Mouse (Mus musculus) gastrocnemius, postnatal 36 days (tissue): ENCODE data around the gene Smg6. TPM values are rescaled to one million over a fixed set of nuclear protein-coding genes. Genes with fewer than 3 reads are reported as not detected.

Experiments used
- DNase-seq, 2 experiments: peaks; one replicate each; pipeline ENCODE4 v3.0.0; 2022
- intact Hi-C: fragments of 180-260 bp; cut with DNase I; formaldehyde crosslinking; loops from one replicate; pipeline ENCODE4 v1.15.1; 2025
- total RNA-seq, 2 experiments: library from RNA; stranded (reverse); gene quantifications; 2 replicates each; pipeline ENCODE4 v1.2.3; 2021

Gene Smg6
- total RNA-seq, 2 experiments from 2014 or later: 8.4 to 11.4 TPM

- intact Hi-C loops: no loop called here
- DNase-seq: no peak
Measured at GRCm38 (mm10) chr11:75034104-75034503, 108.5 kb downstream of the Smg6 start.

DNA sequence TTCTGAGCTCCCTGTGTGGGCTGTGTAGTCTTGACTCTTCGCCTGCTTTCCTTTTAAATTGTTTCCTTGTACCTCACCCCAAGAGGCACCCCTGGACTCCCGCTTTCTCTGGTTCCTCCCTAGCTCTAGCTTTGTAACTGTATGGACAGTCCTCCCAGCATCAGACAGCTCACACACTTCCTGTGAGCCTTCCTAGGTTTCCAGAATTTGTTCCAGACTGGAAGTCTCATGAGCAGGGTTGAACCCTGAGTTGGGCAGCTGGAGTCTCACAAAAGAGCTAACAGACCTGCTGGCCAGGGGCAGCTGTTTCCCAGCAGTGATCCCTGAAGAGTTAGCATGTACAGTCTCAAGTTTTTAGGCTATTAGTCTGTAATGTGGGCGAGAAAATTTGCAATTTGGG lies 118.7 kb downstream of the Smg6 start:
- DNase-seq: no peak
- intact Hi-C loops: no loop called here

- intact Hi-C loops: no loop called here
- no peak for DNase-seq
Measured at GRCm38 (mm10) chr11:75045822-75046221, 120.2 kb downstream of the Smg6 start.

- intact Hi-C loops: no loop called here
- no peak for DNase-seq
Measured at GRCm38 (mm10) chr11:75046638-75047037, 121.0 kb downstream of the Smg6 start.

DNA sequence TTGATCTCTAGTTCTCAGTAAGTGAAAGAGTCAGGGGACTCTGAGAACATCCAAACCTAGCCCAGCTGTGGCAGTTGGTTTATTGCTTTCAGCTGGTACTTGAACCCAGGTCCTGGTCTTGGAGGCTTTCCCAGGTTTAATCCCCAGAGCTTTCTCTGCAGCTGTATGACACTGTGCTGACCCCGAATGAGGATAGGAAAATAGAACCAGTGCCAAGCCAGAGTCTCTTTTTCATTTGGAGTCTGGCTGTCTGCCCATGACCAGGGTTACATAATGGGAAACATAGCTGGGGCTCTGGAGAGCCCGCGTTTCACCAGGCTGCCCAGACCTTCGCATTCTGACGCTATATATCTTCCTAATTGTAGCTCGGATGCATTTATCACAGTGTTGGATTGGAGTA lies 121.4 kb downstream of the Smg6 start:
- intact Hi-C loops: no loop called here
- peak; percentile 77 to 93 for DNase-seq

GRCm38 (mm10) chr11:75047736-75048407 lies 122.2 kb downstream of the Smg6 start:
- peak; percentile 17 to 47 for DNase-seq
- intact Hi-C loops: no loop called here

GRCm38 (mm10) chr11:75049146-75049545 lies 123.5 kb downstream of the Smg6 start:
- no peak for DNase-seq
- intact Hi-C loops: no loop called here

DNA sequence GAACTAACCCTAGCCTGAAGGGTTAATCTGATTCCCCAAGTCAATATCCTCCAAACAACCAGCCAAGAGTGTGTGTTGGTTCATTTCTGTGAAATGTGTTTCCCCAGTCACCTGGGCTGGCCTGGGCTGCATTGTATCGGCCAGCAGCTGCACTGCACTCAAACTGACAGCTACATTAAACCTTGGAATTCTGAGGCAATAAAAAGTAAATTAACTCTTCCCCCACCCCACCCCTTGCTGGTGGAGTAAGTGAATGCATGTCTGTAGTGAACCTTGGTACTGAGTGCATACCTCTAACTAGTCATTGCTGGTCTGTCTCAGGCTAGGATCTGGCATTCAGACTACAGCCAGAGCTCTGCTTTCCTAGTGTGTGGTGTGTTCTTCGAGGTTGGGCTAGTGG lies 124.2 kb downstream of the Smg6 start:
- intact Hi-C loops: no loop called here
- DNase-seq: no peak

DNA sequence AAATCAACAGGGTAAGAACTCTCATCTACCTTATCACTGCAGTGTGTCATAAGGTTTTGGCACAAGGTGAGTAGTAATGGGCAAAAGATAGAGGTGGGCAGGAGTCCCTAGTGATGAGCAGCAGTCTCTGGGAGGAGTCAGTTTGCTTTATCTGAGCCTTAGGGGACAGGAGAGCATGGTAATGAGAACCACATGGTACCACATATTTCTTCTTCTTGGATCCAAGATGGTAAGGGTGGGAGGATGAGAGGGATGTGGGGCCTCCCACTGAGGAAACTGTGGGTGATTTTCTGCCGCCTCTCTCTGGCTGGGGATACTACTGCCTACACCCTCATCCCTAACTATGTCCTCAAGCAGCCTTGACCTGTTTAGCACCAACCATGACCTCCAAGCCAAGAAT lies 125.6 kb downstream of the Smg6 start:
- intact Hi-C loops: no loop called here
- no peak for DNase-seq

DNA sequence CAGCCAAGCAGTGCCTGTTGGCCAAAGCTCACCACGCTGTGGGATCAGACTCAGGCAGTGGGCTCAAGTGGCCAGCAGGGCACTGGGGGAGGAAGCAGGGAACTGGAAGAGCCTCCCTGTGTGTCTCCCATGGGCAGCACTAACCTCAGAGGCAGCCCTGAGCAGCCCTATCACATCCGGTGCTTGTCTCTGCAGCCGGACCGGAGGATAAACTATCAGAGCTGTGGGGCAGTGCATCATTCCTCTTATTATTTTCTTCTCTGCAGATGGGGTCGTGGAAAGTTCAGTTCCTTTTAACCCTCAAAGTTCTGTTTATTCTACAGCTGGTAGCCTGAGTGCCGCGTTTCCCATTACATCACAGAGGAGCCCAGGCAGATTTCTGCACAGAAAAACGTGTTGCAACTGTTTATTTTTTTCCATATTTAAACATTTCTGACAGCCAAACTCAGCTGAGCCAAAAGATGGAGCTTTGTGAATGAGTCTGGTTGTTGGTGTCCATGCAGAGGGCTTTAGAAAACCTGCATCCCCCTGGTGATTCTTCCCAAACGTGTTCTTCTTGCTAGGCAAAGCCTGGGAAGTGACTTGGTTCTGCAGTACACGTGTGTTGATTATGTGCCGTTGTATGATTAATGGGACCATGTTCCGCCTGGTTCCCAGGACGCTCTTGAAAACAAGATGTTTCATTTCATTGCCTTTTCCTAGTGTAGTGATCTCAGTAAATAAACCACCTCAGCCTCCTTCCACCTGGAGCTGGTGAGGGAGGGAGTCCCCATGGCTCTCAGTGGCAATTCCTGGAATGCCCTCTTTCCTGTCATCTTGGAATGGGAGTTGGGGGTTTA lies 126.3 kb downstream of the Smg6 start:
- peak; percentile 21 to 45 for DNase-seq
- intact Hi-C loops: no loop called here

DNA sequence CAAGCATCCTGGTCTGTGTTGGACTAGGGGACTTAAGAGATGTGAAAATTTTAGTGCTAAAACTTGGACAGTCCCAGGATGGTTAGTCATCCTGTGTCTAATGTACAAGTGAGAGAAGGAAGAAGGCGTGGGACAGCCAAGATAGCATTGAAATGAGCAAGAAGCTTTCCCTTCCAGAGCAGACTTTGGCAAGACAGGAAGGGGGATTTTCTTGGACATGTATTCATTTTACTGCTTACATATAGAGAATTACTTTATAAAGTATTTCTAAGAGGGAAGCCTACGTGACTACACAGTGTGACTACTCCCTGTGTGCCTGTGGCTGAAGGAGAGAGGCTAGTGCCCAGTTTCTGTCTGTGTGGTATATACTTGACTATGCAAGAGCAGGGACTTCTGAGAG lies 127.4 kb downstream of the Smg6 start:
- intact Hi-C loops: no loop called here
- no peak for DNase-seq

DNA sequence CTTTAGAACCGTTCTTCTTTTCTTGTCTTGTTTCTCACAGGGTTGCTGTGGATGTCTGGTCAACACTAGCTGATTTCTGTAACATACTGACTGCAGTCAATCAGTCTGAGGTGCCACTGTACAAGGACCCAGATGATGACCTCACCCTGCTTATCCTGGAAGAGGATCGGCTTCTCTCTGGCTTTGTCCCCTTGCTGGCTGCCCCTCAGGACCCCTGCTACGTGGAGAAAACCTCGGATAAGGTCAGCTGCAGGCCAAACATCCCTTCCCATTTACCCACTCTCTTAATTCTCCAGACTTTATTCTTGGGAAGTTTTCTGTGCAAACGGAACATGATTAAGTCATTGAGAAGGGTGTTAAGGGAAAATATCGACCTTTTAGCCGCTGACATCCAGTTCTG lies 128.1 kb downstream of the Smg6 start:
- DNase-seq: no peak
- intact Hi-C loops: no loop called here

DNA sequence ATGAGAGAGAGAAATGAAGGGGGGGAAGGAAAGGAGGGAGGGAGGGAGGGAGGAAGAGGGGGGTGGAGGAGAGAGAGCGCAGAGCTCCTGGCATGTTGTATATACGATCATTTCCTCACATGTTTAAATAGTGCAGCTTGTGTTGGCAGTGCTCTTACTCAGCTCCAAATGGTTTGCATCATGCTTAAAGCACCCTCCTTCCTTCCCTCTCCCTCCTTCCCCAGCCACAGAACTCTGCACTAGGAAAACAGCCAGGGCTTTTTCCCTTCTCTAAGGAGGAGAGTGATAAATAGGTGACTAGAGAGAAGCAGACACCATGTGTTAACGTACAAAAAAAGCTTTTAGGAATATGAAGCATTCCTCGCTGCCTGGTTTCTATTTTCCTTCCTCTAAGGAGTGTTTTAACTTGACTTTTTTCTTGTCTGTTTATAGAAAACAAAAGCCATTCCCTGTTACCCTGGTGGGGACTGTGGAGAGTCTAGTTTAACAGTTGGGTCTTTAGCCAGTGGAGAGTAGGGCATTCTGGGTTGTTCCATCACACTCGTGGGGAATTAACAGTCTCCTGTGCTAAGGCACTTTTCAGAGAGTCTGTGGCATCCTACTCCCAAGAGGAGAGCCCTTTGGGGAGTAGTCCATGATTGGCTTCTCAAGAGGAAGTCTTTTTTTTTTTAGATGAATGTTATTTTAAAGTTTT lies 128.7 kb downstream of the Smg6 start:
- intact Hi-C loops: no loop called here
- no peak for DNase-seq

- intact Hi-C loops: no loop called here
- no peak for DNase-seq
Measured at GRCm38 (mm10) chr11:75054878-75055214, 129.2 kb downstream of the Smg6 start.

DNA sequence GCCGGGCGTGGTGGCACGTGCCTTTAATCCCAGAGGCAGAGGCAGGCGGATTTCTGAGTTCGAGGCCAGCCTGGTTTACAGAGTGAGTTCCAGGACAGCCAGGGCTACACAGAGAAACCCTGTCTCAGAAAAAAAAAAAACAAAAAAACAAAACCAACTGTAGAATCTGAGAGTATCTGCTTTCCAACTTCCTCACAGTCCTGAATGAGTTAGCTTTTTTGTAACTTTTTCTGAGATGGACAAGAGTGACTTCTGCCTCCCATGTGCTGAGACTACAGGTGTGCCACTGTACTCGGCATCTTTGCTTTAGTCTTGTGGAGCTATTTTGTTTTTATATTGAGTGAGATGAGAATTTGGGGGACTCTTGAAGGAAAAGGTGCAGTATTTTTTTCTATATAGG lies 137.0 kb downstream of the Smg6 start:
- intact Hi-C loops: no loop called here
- no peak for DNase-seq

- no peak for DNase-seq
- intact Hi-C loops: no loop called here
Measured at GRCm38 (mm10) chr11:75064266-75064665, 138.6 kb downstream of the Smg6 start.

DNA sequence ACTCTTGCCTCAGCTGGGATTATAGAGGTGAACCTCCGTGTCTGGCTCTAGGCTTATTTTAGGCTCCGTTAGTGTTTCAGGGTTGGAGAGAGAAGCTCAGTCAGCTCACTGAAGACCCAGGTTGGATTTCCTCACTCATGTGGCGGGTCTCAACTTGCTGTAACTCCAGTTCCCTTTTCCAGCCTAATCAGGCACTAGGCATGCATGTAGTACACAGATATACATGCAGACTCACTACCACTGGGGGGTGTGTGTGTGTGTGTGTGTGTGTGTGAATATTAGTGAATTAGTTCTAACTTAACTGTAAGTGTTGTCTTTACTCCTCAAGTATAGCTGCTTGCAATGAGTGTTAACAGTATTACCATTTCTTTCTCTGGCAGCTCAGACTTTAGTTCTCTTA lies 145.7 kb downstream of the Smg6 start:
- no peak for DNase-seq
- intact Hi-C loops: no loop called here

- no peak for DNase-seq
- intact Hi-C loops: no loop called here
Measured at GRCm38 (mm10) chr11:75072932-75073625, 147.5 kb downstream of the Smg6 start.

DNA sequence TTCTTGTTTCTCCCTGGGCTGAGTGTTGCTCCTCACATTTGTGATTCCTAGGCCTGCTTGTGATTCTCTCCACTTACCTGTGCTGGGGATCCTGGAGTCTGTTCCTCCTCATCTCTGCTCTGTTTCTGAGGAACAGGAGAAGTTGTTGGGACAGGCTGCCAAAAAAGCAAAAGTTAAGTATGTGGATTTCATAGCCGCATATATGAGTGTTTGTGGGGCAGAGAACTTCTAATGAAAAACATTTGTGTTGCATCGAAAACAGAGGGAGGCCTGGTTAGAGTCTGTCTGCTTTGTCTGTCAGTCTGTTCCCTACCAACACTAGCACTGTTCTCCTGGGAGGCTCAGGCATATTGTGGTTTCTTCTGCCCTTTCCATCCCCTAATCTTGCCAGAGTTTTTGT lies 148.1 kb downstream of the Smg6 start:
- intact Hi-C loops: no loop called here
- no peak for DNase-seq

- no peak for DNase-seq
- intact Hi-C loops: no loop called here
Measured at GRCm38 (mm10) chr11:75074543-75074942, 148.9 kb downstream of the Smg6 start.

DNA sequence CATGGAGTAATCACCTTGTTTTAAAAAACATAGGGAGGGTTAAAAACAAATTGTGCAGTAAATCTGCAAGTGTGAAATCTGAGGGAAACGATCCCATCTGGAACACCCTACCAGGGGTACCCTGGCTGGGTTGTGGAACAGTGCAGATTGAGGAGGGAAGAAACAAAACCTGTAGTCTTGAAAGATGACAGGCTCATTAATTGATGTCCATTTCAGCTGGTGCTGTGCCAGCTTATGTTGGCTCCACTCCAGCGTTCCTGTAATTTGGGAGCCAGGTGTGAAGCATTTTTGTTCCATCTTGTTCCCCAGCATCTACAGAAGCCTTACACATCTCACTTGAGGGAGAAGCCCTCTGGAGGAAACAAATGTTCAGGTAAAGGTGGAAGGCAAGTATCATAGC lies 153.0 kb downstream of the Smg6 start:
- no peak for DNase-seq
- intact Hi-C loops: no loop called here
